Mouse (Mus musculus): ENCODE results near the gene Clec4d.
"Not testable (repeated sequence)": the region's sequence is repeated elsewhere in the genome, so short reads cannot be mapped to it uniquely, and the experiment has no call there.

Clec4d gene

GRCm38 (mm10) chr6:123261555-123262161 lies at the start of gene Clec4d:
TSS of gene Clec4d (plus strand) at chr6:123262111.
- no peak for DNase-seq

- no peak for DNase-seq
Measured at GRCm38 (mm10) chr6:123227519-123228166, 34.3 kb upstream of the Clec4d start.

GRCm38 (mm10) chr6:123229644-123230043 lies 32.3 kb upstream of the Clec4d start, which contains the start of gene Clec4n:
TSS of gene Clec4n (plus strand) at chr6:123229843.
- DNase-seq = no peak

- DNase-seq = no peak
Measured at GRCm38 (mm10) chr6:123231149-123231548, 30.8 kb upstream of the Clec4d start.

GRCm38 (mm10) chr6:123237582-123237981 lies 24.3 kb upstream of the Clec4d start:
- DNase-seq = no peak

- no peak for DNase-seq
Measured at GRCm38 (mm10) chr6:123244201-123244600, 17.7 kb upstream of the Clec4d start.

- DNase-seq = not testable (repeated sequence)
Measured at GRCm38 (mm10) chr6:123248862-123249261, 13.0 kb upstream of the Clec4d start.

GRCm38 (mm10) chr6:123252735-123253134 lies 9.2 kb upstream of the Clec4d start:
- no peak for DNase-seq

GRCm38 (mm10) chr6:123258946-123259345 lies 3.0 kb upstream of the Clec4d start:
- no peak for DNase-seq

GRCm38 (mm10) chr6:123259889-123260603 lies 1.9 kb upstream of the Clec4d start:
- DNase-seq = no peak

- no peak for DNase-seq
Measured at GRCm38 (mm10) chr6:123260868-123261267, 1.0 kb upstream of the Clec4d start.

- no peak for DNase-seq
Measured at GRCm38 (mm10) chr6:123264194-123264593, 2.3 kb downstream of the Clec4d start.

- DNase-seq = no peak
Measured at GRCm38 (mm10) chr6:123265809-123266208, 3.9 kb downstream of the Clec4d start.

- DNase-seq = no peak
Measured at GRCm38 (mm10) chr6:123266945-123267344, 5.0 kb downstream of the Clec4d start.

GRCm38 (mm10) chr6:123279443-123279842 lies 17.5 kb downstream of the Clec4d start:
- DNase-seq = no peak

- no peak for DNase-seq
Measured at GRCm38 (mm10) chr6:123286311-123286710, 24.4 kb downstream of the Clec4d start.

- DNase-seq = no peak
Measured at GRCm38 (mm10) chr6:123288931-123289330, 27.0 kb downstream of the Clec4d start.

GRCm38 (mm10) chr6:123289753-123290152 lies 27.8 kb downstream of the Clec4d start, which contains the start of gene Clec4e:
TSS of gene Clec4e (minus strand) at chr6:123289870.
- DNase-seq = no peak

- no peak for DNase-seq
Measured at GRCm38 (mm10) chr6:123292751-123293400, 31.0 kb downstream of the Clec4d start.

GRCm38 (mm10) chr6:123293509-123293908 lies 31.6 kb downstream of the Clec4d start:
- not testable (repeated sequence) for DNase-seq

GRCm38 (mm10) chr6:123296687-123297086 lies 34.8 kb downstream of the Clec4d start:
- DNase-seq = no peak

GRCm38 (mm10) chr6:123306315-123306714 lies 44.4 kb downstream of the Clec4d start:
- DNase-seq = not testable (repeated sequence)

- DNase-seq = no peak
Measured at GRCm38 (mm10) chr6:123308033-123308432, 46.1 kb downstream of the Clec4d start, which contains the start of gene Vmn2r19. TSS of gene Vmn2r19 (plus strand) at chr6:123308333.

Measured in right cerebral cortex, postnatal 4 days (tissue).